Mouse (Mus musculus) gastrocnemius, adult 8-10 months (tissue): ENCODE data around the gene Gm17409. TPM values are rescaled to one million over a fixed set of nuclear protein-coding genes. Genes with fewer than 3 reads are reported as not detected.

Source experiments
- total RNA-seq, 4 experiments: library from RNA; stranded (reverse); gene quantifications; 2 replicates each; pipeline ENCODE4 v1.2.4; 2022

Gm17409 gene
- total RNA-seq, 4 experiments from 2014 or later: not detected

Other genes with a start within 250 kb of the Gm17409 start
- gene Acvr1c, start 112.2 kb upstream of the Gm17409 start, total RNA-seq: 1 to 10 TPM in 1 of 4 experiments, under 1 TPM in 3; 0.15 to 1.9 (median 0.53) TPM
- 10 to 100 TPM; 15.6 to 29.8 (median 19.0) TPM for gene Acvr1, start 97.0 kb downstream of the Gm17409 start, total RNA-seq
- 1 to 10 TPM; 1.5 to 2.8 (median 2.2) TPM for gene Upp2, start 97.2 kb downstream of the Gm17409 start, total RNA-seq